Mouse (Mus musculus): ENCODE data around the gene Slc46a2. TPM values are rescaled to one million over a fixed set of nuclear protein-coding genes. Genes with fewer than 3 reads are reported as not detected.

Gene Slc46a2
- polyA plus RNA-seq (2016; fragmentation: Nextera tagmentation; extraction: Ambion mirVana): not detected in 2 replicates

GRCm38 (mm10) chr4:59914608-59915403, at the start of gene Slc46a2:
Slc46a2 (minus strand) TSS chr4:59915056.
- WGBS (ENCODE audit: insufficient replicate concordance): 17% methylated on average over 22 of the region's 22 CpGs
- ATAC-seq: no peak

GRCm38 (mm10) chr4:59963405-59964344, 48.8 kb upstream of the Slc46a2 start, which contains the start of gene Mup6:
Mup6 (plus strand) TSS chr4:59964294.
- H3K4me2 ChIP-seq: no peak within 1 kb of the TSS
- WGBS (ENCODE audit: insufficient replicate concordance): 34% methylated on average over 3 of the region's 3 CpGs
- H3K4me3 ChIP-seq: no peak within 1 kb of the TSS
- H3K9me3 ChIP-seq (replicated peaks): no peaks in the 10 kb centered on the region
- H3K27ac ChIP-seq: no peak within 1 kb of the TSS
- H3K9ac ChIP-seq: no peak within 1 kb of the TSS
- no peaks in the 10 kb centered on the region for H3K36me3 ChIP-seq
- ATAC-seq: no peak
- no peaks in the 10 kb centered on the region for H3K4me1 ChIP-seq
- no peaks in the 10 kb centered on the region for H3K27me3 ChIP-seq (replicated peaks)

More at GRCm38 (mm10) chr4:59914608-59915403, at the start of gene Slc46a2:
- Histone ChIP-seq H3K4me1 (no peaks in the 10 kb centered on the region), H3K27me3 (replicated peaks) (peaks cover 37% of the 10 kb centered on the region), H3K27ac (no peak within 1 kb of the TSS), H3K4me3 (no peak within 1 kb of the TSS), H3K9me3 (replicated peaks) (no peaks in the 10 kb centered on the region), H3K4me2 (no peak within 1 kb of the TSS), H3K36me3 (no peaks in the 10 kb centered on the region), H3K9ac (no peak within 1 kb of the TSS)

GRCm38 (mm10) chr4:59960610-59961009, 45.8 kb upstream of the Slc46a2 start, which contains the start of gene Mup4:
Mup4 (minus strand) TSS chr4:59960710.
- no peak within 1 kb of the TSS for H3K4me2 ChIP-seq
- no peaks in the 10 kb centered on the region for H3K4me1 ChIP-seq
- no peaks in the 10 kb centered on the region for H3K9me3 ChIP-seq (replicated peaks)
- no peak within 1 kb of the TSS for H3K4me3 ChIP-seq
- no peak within 1 kb of the TSS for H3K9ac ChIP-seq
- no peaks in the 10 kb centered on the region for H3K36me3 ChIP-seq
- H3K27ac ChIP-seq: no peak within 1 kb of the TSS
- H3K27me3 ChIP-seq (replicated peaks): no peaks in the 10 kb centered on the region
- WGBS (ENCODE audit: insufficient replicate concordance): 45% methylated on average over 3 of the region's 3 CpGs
- ATAC-seq: no peak

GRCm38 (mm10) chr4:59937543-59937942, 22.7 kb upstream of the Slc46a2 start:
- no peak overlapping the region for H3K9ac ChIP-seq

GRCm38 (mm10) chr4:59932505-59933281, 17.8 kb upstream of the Slc46a2 start:
- no peak overlapping the region for H3K4me3 ChIP-seq
- H3K9ac ChIP-seq: no peak overlapping the region
- WGBS (ENCODE audit: insufficient replicate concordance): 40% methylated on average over 6 of the region's 6 CpGs
- H3K4me1 ChIP-seq: no peaks in the 10 kb centered on the region
- H3K27ac ChIP-seq: no peak overlapping the region
- no peaks in the 10 kb centered on the region for H3K9me3 ChIP-seq (replicated peaks)
- H3K27me3 ChIP-seq (replicated peaks): no peaks in the 10 kb centered on the region
- ATAC-seq: no peak; the same call in 1 of the 2 replicates
- no peak overlapping the region for H3K4me2 ChIP-seq
- no peaks in the 10 kb centered on the region for H3K36me3 ChIP-seq

More at GRCm38 (mm10) chr4:59937543-59937942, 22.7 kb upstream of the Slc46a2 start:
- Histone ChIP-seq H3K27me3 (replicated peaks) (no peaks in the 10 kb centered on the region), H3K4me2 (no peak overlapping the region), H3K36me3 (no peaks in the 10 kb centered on the region), H3K4me1 (no peaks in the 10 kb centered on the region), H3K4me3 (no peak overlapping the region), H3K9me3 (replicated peaks) (no peaks in the 10 kb centered on the region), H3K27ac (no peak overlapping the region)
- ATAC-seq: no peak
- 55% methylated on average over 2 of the region's 2 CpGs for WGBS (ENCODE audit: insufficient replicate concordance)

- no peaks in the 10 kb centered on the region for H3K27me3 ChIP-seq (replicated peaks)
- ATAC-seq: no peak
- H3K4me2 ChIP-seq: no peak overlapping the region
- H3K36me3 ChIP-seq: no peaks in the 10 kb centered on the region
- no peak overlapping the region for H3K9ac ChIP-seq
- no peaks in the 10 kb centered on the region for H3K9me3 ChIP-seq (replicated peaks)
- H3K4me1 ChIP-seq: no peaks in the 10 kb centered on the region
- H3K27ac ChIP-seq: no peak overlapping the region
- 8% methylated on average over 6 of the region's 6 CpGs for WGBS (ENCODE audit: insufficient replicate concordance)
- H3K4me3 ChIP-seq: no peak overlapping the region
Observed at GRCm38 (mm10) chr4:59928347-59928746, 13.5 kb upstream of the Slc46a2 start.

- no peaks in the 10 kb centered on the region for H3K9me3 ChIP-seq (replicated peaks)
- H3K27me3 ChIP-seq (replicated peaks): no peaks in the 10 kb centered on the region
- H3K4me1 ChIP-seq: no peaks in the 10 kb centered on the region
- no peaks in the 10 kb centered on the region for H3K36me3 ChIP-seq
- no peak for ATAC-seq
- H3K27ac ChIP-seq: no peak overlapping the region
- no peak overlapping the region for H3K4me3 ChIP-seq
- no peak overlapping the region for H3K9ac ChIP-seq
- WGBS (ENCODE audit: insufficient replicate concordance): 57% methylated on average over 3 of the region's 3 CpGs
- H3K4me2 ChIP-seq: no peak overlapping the region
Observed at GRCm38 (mm10) chr4:59927666-59928065, 12.8 kb upstream of the Slc46a2 start.

GRCm38 (mm10) chr4:59925082-59925481, 10.2 kb upstream of the Slc46a2 start:
- no peaks in the 10 kb centered on the region for H3K9me3 ChIP-seq (replicated peaks)
- no peaks in the 10 kb centered on the region for H3K4me1 ChIP-seq
- H3K27me3 ChIP-seq (replicated peaks): no peaks in the 10 kb centered on the region
- H3K27ac ChIP-seq: no peak overlapping the region
- no peak overlapping the region for H3K9ac ChIP-seq
- no peak overlapping the region for H3K4me2 ChIP-seq
- WGBS (ENCODE audit: insufficient replicate concordance): 71% methylated on average over 9 of the region's 9 CpGs
- ATAC-seq: no peak
- H3K4me3 ChIP-seq: no peak overlapping the region
- H3K36me3 ChIP-seq: no peaks in the 10 kb centered on the region

GRCm38 (mm10) chr4:59917966-59918365, 3.1 kb upstream of the Slc46a2 start:
- Histone ChIP-seq H3K9me3 (replicated peaks) (no peaks in the 10 kb centered on the region), H3K9ac (no peak overlapping the region), H3K4me2 (no peak overlapping the region), H3K4me3 (no peak overlapping the region), H3K27me3 (replicated peaks) (peaks cover 31% of the 10 kb centered on the region), H3K27ac (no peak overlapping the region), H3K4me1 (no peaks in the 10 kb centered on the region), H3K36me3 (no peaks in the 10 kb centered on the region)
- ATAC-seq: no peak
- 78% methylated on average over 3 of the region's 3 CpGs for WGBS (ENCODE audit: insufficient replicate concordance)

GRCm38 (mm10) chr4:59908785-59909184, 6.1 kb downstream of the Slc46a2 start:
- H3K4me3 ChIP-seq: no peak overlapping the region
- WGBS (ENCODE audit: insufficient replicate concordance): 72% methylated on average over 2 of the region's 2 CpGs
- no peaks in the 10 kb centered on the region for H3K36me3 ChIP-seq
- H3K9ac ChIP-seq: no peak overlapping the region
- no peak for ATAC-seq
- H3K27ac ChIP-seq: no peak overlapping the region
- no peaks in the 10 kb centered on the region for H3K9me3 ChIP-seq (replicated peaks)
- H3K4me1 ChIP-seq: no peaks in the 10 kb centered on the region
- H3K4me2 ChIP-seq: no peak overlapping the region
- H3K27me3 ChIP-seq (replicated peaks): peaks cover 14% of the 10 kb centered on the region

GRCm38 (mm10) chr4:59907657-59908230, 7.1 kb downstream of the Slc46a2 start:
- H3K4me1 ChIP-seq: no peaks in the 10 kb centered on the region
- H3K4me2 ChIP-seq: no peak overlapping the region
- 54% methylated on average over 10 of the region's 10 CpGs for WGBS (ENCODE audit: insufficient replicate concordance)
- H3K4me3 ChIP-seq: no peak overlapping the region
- no peaks in the 10 kb centered on the region for H3K36me3 ChIP-seq
- H3K27me3 ChIP-seq (replicated peaks): peaks cover 4% of the 10 kb centered on the region
- no peak overlapping the region for H3K9ac ChIP-seq
- no peak for ATAC-seq
- no peaks in the 10 kb centered on the region for H3K9me3 ChIP-seq (replicated peaks)
- no peak overlapping the region for H3K27ac ChIP-seq
